Mouse (Mus musculus): ENCODE measurements around the gene Rnase10.

GRCm38 (mm10) chr14:51009572-51009971, 2.0 kb downstream of the Rnase10 start:
- TF ChIP-seq POLR2A (IDR thresholded peaks at IDR 0.05; ENCODE audit: borderline replicate concordance, low read depth, low read length), result no peak
- no peak for TF ChIP-seq CTCF (IDR thresholded peaks at IDR 0.05; ENCODE audit: low read depth, low read length)

Data from bone marrow macrophage, adult 2 months (primary cell).